In genomic region chr13:21158071-21158470, GRCm38 (mm10) we compare ENCODE assay signal across 9 mouse cellular contexts. TPM values are rescaled to one million over a fixed set of nuclear protein-coding genes. Genes with fewer than 3 reads are reported as not detected.
A peak's percentile ranks its signal among the peaks of the same experiment; 100 is the strongest.
DNase-seq lines count a peak whose midpoint lies in the region; ATAC-seq and TF ChIP-seq lines count a peak whose summit lies in the region.
"Had no signal": no experiment of that assay in that cellular context is flagged by ENCODE, and none has a peak within 500 bp of the region (broad histone marks: within the 10 kb centered on the region; RNA-seq: fewer than 3 reads in every experiment).

No protein-coding gene starts in this region.

- peaks cover 10% of the 10 kb centered on the region; the same call in 1 of the 2 replicates for H3K4me1 ChIP-seq in kidney, embryonic 15.5 days
- H3K4me1 ChIP-seq in embryonic facial prominence, embryonic 12.5 days: no peaks in the 10 kb centered on the region; the same call in 1 of the 2 replicates
- peaks cover 4% of the 10 kb centered on the region for H3K4me1 ChIP-seq in hindbrain, embryonic 16.5 days (ENCODE audit: control insufficient read depth, insufficient read depth, low read depth, low read length)
- H3K4me1 ChIP-seq in midbrain, postnatal 0 days (ENCODE audit: insufficient read depth, low read length): no peaks in the 10 kb centered on the region

- no peak overlapping the region for H3K27ac ChIP-seq in kidney, embryonic 15.5 days
- H3K27ac ChIP-seq in embryonic facial prominence, embryonic 12.5 days: no peak overlapping the region
- no peak overlapping the region for H3K27ac ChIP-seq in hindbrain, embryonic 16.5 days (ENCODE audit: low read depth, low read length)
- no peak overlapping the region for H3K27ac ChIP-seq in midbrain, postnatal 0 days (ENCODE audit: low read depth, low read length)

- no peaks in the 10 kb centered on the region for H3K27me3 ChIP-seq in kidney, embryonic 15.5 days
- no peaks in the 10 kb centered on the region for H3K27me3 ChIP-seq in embryonic facial prominence, embryonic 12.5 days
- H3K27me3 ChIP-seq in hindbrain, embryonic 16.5 days (replicated peaks; ENCODE audit: control insufficient read depth, insufficient read depth, low read length): no peaks in the 10 kb centered on the region
- H3K27me3 ChIP-seq in midbrain, postnatal 0 days (ENCODE audit: insufficient read depth, low read length): no peaks in the 10 kb centered on the region

- DNase-seq in kidney, postnatal 25 days: no peak
- no peak for DNase-seq in midbrain, postnatal 0 days (ENCODE audit: low spot score)
- no peak for DNase-seq in gastrocnemius, postnatal 25 days
- DNase-seq in layer of hippocampus, postnatal 14 days (ENCODE audit: low spot score in 2 of 2): no peak

- no peaks in the 10 kb centered on the region for H3K36me3 ChIP-seq in kidney, embryonic 15.5 days
- no peaks in the 10 kb centered on the region for H3K36me3 ChIP-seq in embryonic facial prominence, embryonic 12.5 days
- H3K36me3 ChIP-seq in hindbrain, embryonic 16.5 days (ENCODE audit: control insufficient read depth, insufficient read depth, low read length): no peaks in the 10 kb centered on the region
- no peaks in the 10 kb centered on the region for H3K36me3 ChIP-seq in midbrain, postnatal 0 days (ENCODE audit: insufficient read depth, low read length)

- H3K9ac ChIP-seq in kidney, embryonic 15.5 days: no peak overlapping the region
- no peak overlapping the region for H3K9ac ChIP-seq in embryonic facial prominence, embryonic 12.5 days
- H3K9ac ChIP-seq in hindbrain, embryonic 16.5 days (ENCODE audit: low read depth, low read length): no peak overlapping the region
- H3K9ac ChIP-seq in midbrain, postnatal 0 days (replicated peaks; ENCODE audit: low read length, poor library complexity, severe bottlenecking): no peak overlapping the region

- no peaks in the 10 kb centered on the region for H3K9me3 ChIP-seq in kidney, embryonic 15.5 days (replicated peaks)
- H3K9me3 ChIP-seq in embryonic facial prominence, embryonic 12.5 days: no peaks in the 10 kb centered on the region
- no peaks in the 10 kb centered on the region for H3K9me3 ChIP-seq in hindbrain, embryonic 16.5 days (ENCODE audit: control insufficient read depth, low read length)
- no peaks in the 10 kb centered on the region for H3K9me3 ChIP-seq in midbrain, postnatal 0 days (ENCODE audit: low read length)

- ATAC-seq in kidney, embryonic 15.5 days (replicated peaks; ENCODE audit: low FRiP score): no peak
- ATAC-seq in embryonic facial prominence, embryonic 12.5 days (ENCODE audit: insufficient number of reproducible peaks, insufficient read depth, low FRiP score, low TSS enrichment): no peak
- no peak for ATAC-seq in hindbrain, embryonic 16.5 days
- ATAC-seq in midbrain, postnatal 0 days (ENCODE audit: low FRiP score): no peak
- ATAC-seq in erythroid progenitor cell, adult 5-6 weeks (replicated peaks; ENCODE audit: low FRiP score, poor library complexity, severe bottlenecking): no peak

- TF ChIP-seq CTCF in midbrain, postnatal 0 days (IDR thresholded peaks at IDR 0.05): no peak

- peak overlapping the region; percentile 79 for H3K4me3 ChIP-seq in kidney, embryonic 15.5 days (replicated peaks)
- H3K4me3 ChIP-seq in embryonic facial prominence, embryonic 12.5 days: peak overlapping the region; percentile 57
- H3K4me3 ChIP-seq in hindbrain, embryonic 16.5 days (ENCODE audit: low read length): peak overlapping the region; percentile 17
- H3K4me3 ChIP-seq in midbrain, postnatal 0 days (ENCODE audit: low read depth, low read length): peak overlapping the region; percentile 1; the same call in 1 of the 2 replicates

- peak overlapping the region; percentile 82 for H3K4me2 ChIP-seq in kidney, embryonic 15.5 days
- H3K4me2 ChIP-seq in embryonic facial prominence, embryonic 12.5 days (replicated peaks): peak overlapping the region; percentile 76
- peak overlapping the region; percentile 96 for H3K4me2 ChIP-seq in hindbrain, embryonic 16.5 days (ENCODE audit: low read length)
- H3K4me2 ChIP-seq in midbrain, postnatal 0 days (ENCODE audit: low read depth, low read length, poor library complexity, severe bottlenecking): peak overlapping the region; percentile 91

- 10% methylated on average over 9 of the region's 9 CpGs for WGBS in kidney, embryonic 15.5 days
- WGBS in embryonic facial prominence, embryonic 12.5 days: 9% methylated on average over 9 of the region's 9 CpGs
- WGBS in hindbrain, embryonic 16.5 days: 7% methylated on average over 9 of the region's 9 CpGs
- 5% methylated on average over 9 of the region's 9 CpGs for WGBS in midbrain, postnatal 0 days

RNA-seq across cellular contexts. Expression of gene Olfr1368, which starts 12.4 kb away (rescaled TPM):
- not detected in 2 replicates for polyA plus RNA-seq in kidney, embryonic 15.5 days (2015; fragmentation: Nextera tagmentation; extraction: Ambion mirVana)
- polyA plus RNA-seq in embryonic facial prominence, embryonic 12.5 days (2016; fragmentation: Nextera tagmentation; extraction: Ambion mirVana): not detected in 2 replicates
- polyA plus RNA-seq in hindbrain, embryonic 16.5 days (2015; fragmentation: Nextera tagmentation; extraction: Ambion mirVana): not detected in 2 replicates
- total RNA-seq in midbrain, postnatal 0 days (2014; rRNA removed): not detected in 2 replicates
- polyA plus RNA-seq in midbrain, postnatal 0 days (2015; fragmentation: Nextera tagmentation; extraction: Ambion mirVana): not detected in 2 replicates
- not detected for total RNA-seq in gastrocnemius, postnatal 25 days (2021)
- not detected for total RNA-seq in layer of hippocampus, postnatal 14 days (2021)
- total RNA-seq in erythroid progenitor cell, adult 5-6 weeks (2015; ENCODE audit: low replicate concordance): not detected in 2 replicates
- total RNA-seq in erythroid progenitor cell, adult 5-6 weeks (2017; ENCODE audit: low replicate concordance): not detected in 2 replicates
- polyA plus RNA-seq: large intestine, adult 2 months had no signal

RNA-seq across cellular contexts. Expression of gene Trim27, which starts 21.2 kb away (rescaled TPM):
- 136 and 139 TPM in 2 replicates for polyA plus RNA-seq in kidney, embryonic 15.5 days (2015; fragmentation: Nextera tagmentation; extraction: Ambion mirVana)
- 167 and 170 TPM in 2 replicates for polyA plus RNA-seq in embryonic facial prominence, embryonic 12.5 days (2016; fragmentation: Nextera tagmentation; extraction: Ambion mirVana)
- polyA plus RNA-seq in hindbrain, embryonic 16.5 days (2015; fragmentation: Nextera tagmentation; extraction: Ambion mirVana): 70.1 and 75.0 TPM in 2 replicates
- total RNA-seq in midbrain, postnatal 0 days (2014; rRNA removed): 74.5 and 76.2 TPM in 2 replicates
- 64.2 and 65.0 TPM in 2 replicates for polyA plus RNA-seq in midbrain, postnatal 0 days (2015; fragmentation: Nextera tagmentation; extraction: Ambion mirVana)
- total RNA-seq in gastrocnemius, postnatal 25 days (2021): 10 to 100 TPM; 20.6 to 24.7 TPM
- total RNA-seq in layer of hippocampus, postnatal 14 days (2021): 10 to 100 TPM; 35.5 to 40.3 TPM
- total RNA-seq in erythroid progenitor cell, adult 5-6 weeks (2015; ENCODE audit: low replicate concordance): 29.6 and 37.3 TPM in 2 replicates
- 60.8 and 61.5 TPM in 2 replicates for total RNA-seq in erythroid progenitor cell, adult 5-6 weeks (2017; ENCODE audit: low replicate concordance)

RNA-seq across cellular contexts. Expression of gene Olfr263, which starts 28.6 kb away (rescaled TPM):
- polyA plus RNA-seq in kidney, embryonic 15.5 days (2015; fragmentation: Nextera tagmentation; extraction: Ambion mirVana): not detected in 2 replicates
- not detected in 2 replicates for polyA plus RNA-seq in embryonic facial prominence, embryonic 12.5 days (2016; fragmentation: Nextera tagmentation; extraction: Ambion mirVana)
- not detected in 2 replicates for polyA plus RNA-seq in hindbrain, embryonic 16.5 days (2015; fragmentation: Nextera tagmentation; extraction: Ambion mirVana)
- total RNA-seq in midbrain, postnatal 0 days (2014; rRNA removed): not detected in 2 replicates
- polyA plus RNA-seq in midbrain, postnatal 0 days (2015; fragmentation: Nextera tagmentation; extraction: Ambion mirVana): not detected in 2 replicates
- total RNA-seq in gastrocnemius, postnatal 25 days (2021): not detected
- not detected for total RNA-seq in layer of hippocampus, postnatal 14 days (2021)
- not detected in 2 replicates for total RNA-seq in erythroid progenitor cell, adult 5-6 weeks (2015; ENCODE audit: low replicate concordance)
- total RNA-seq in erythroid progenitor cell, adult 5-6 weeks (2017; ENCODE audit: low replicate concordance): not detected in 2 replicates
- polyA plus RNA-seq: large intestine, adult 2 months had no signal

RNA-seq across cellular contexts. Expression of gene Olfr1369-ps1, which starts 46.8 kb away (rescaled TPM):
- polyA plus RNA-seq in kidney, embryonic 15.5 days (2015; fragmentation: Nextera tagmentation; extraction: Ambion mirVana): 0.05 TPM in 1 of 2 replicates, not detected in the other
- polyA plus RNA-seq in embryonic facial prominence, embryonic 12.5 days (2016; fragmentation: Nextera tagmentation; extraction: Ambion mirVana): 0.04 TPM in 1 of 2 replicates, not detected in the other
- 0.04 and 0.05 TPM in 2 replicates for polyA plus RNA-seq in hindbrain, embryonic 16.5 days (2015; fragmentation: Nextera tagmentation; extraction: Ambion mirVana)
- total RNA-seq in midbrain, postnatal 0 days (2014; rRNA removed): not detected in 2 replicates
- 0.10 TPM in 1 of 2 replicates, not detected in the other for polyA plus RNA-seq in midbrain, postnatal 0 days (2015; fragmentation: Nextera tagmentation; extraction: Ambion mirVana)
- total RNA-seq in gastrocnemius, postnatal 25 days (2021): not detected
- total RNA-seq in layer of hippocampus, postnatal 14 days (2021): not detected
- not detected in 2 replicates for total RNA-seq in erythroid progenitor cell, adult 5-6 weeks (2015; ENCODE audit: low replicate concordance)
- total RNA-seq in erythroid progenitor cell, adult 5-6 weeks (2017; ENCODE audit: low replicate concordance): not detected in 2 replicates
- polyA plus RNA-seq: large intestine, adult 2 months had no signal

Comparison
In these comparisons a context has a peak if more than half of its experiments do, and no peak if none do; other contexts are left out.
1. H3K4me3 ChIP-seq: peak in every context shown above with its lines; median percentile 79 in kidney, embryonic 15.5 days; 57 in embryonic facial prominence, embryonic 12.5 days; 17 in hindbrain, embryonic 16.5 days; 1 in midbrain, postnatal 0 days.